Mouse (Mus musculus) midbrain, embryonic 10.5 days (tissue): ENCODE measurements at regions not wholly inside any gene's neighbourhood (a gene's known extent, or its start where the extent isn't known, plus 50 kb on each side); places are given as distances from the start of the nearest gene placed in this dataset.

Experiments
- DNase-seq: peaks from one replicate; pipeline ENCODE4 v3.0.0-alpha.2; 2017; ENCODE audit warnings: low spot score
- H3K27ac ChIP-seq: fragments of 300-500 bp; sonication (generic); replicated peaks from 2 replicates; pipeline ENCODE4 v1.5.1; 2016; ENCODE audit warnings: mild to moderate bottlenecking
- H3K27me3 ChIP-seq: fragments of 300-500 bp; sonication (generic); 2 replicates; pipeline ENCODE4 v1.6.1; 2016; ENCODE audit warnings: low read depth, mild to moderate bottlenecking; ENCODE audit not compliant: poor library complexity, severe bottlenecking
- H3K36me3 ChIP-seq: fragments of 300-500 bp; sonication (generic); 2 replicates; pipeline ENCODE4 v1.6.1; 2016; ENCODE audit warnings: mild to moderate bottlenecking, moderate library complexity
- H3K4me1 ChIP-seq: fragments of 300-500 bp; sonication (generic); 2 replicates; pipeline ENCODE4 v1.6.1; 2016
- H3K4me3 ChIP-seq: fragments of 300-500 bp; sonication (generic); 2 replicates; pipeline ENCODE4 v1.5.1; 2016; ENCODE audit warnings: mild to moderate bottlenecking, moderate library complexity
- H3K9me3 ChIP-seq: fragments of 300-500 bp; sonication (generic); replicated peaks from 2 replicates; pipeline ENCODE4 v1.6.1; 2016; ENCODE audit warnings: mild to moderate bottlenecking
- WGBS: fragments of 180-500 bp; shearing (Covaris S2); methylation state at CpG from one replicate; pipeline ENCODE4 v1.1.7; 2016; 5-methylcytosine and 5-hydroxymethylcytosine counted together

GRCm38 (mm10) chr17:88268216-88268615, 172.3 kb upstream of the Foxn2 start:
- no peaks in the 10 kb centered on the region for H3K4me1 ChIP-seq
- no peak overlapping the region for H3K27ac ChIP-seq
- no peak for DNase-seq
- H3K27me3 ChIP-seq = no peaks in the 10 kb centered on the region
- no peaks in the 10 kb centered on the region for H3K36me3 ChIP-seq
- H3K4me3 ChIP-seq = no peak overlapping the region
- H3K9me3 ChIP-seq = peaks cover 7% of the 10 kb centered on the region; the same call in 1 of the 2 replicates
- 86% methylated on average over 8 of the region's 8 CpGs for WGBS

GRCm38 (mm10) chr17:88268802-88269201, 171.7 kb upstream of the Foxn2 start:
- Histone ChIP-seq H3K36me3 (no peaks in the 10 kb centered on the region), H3K27me3 (no peaks in the 10 kb centered on the region), H3K27ac (no peak overlapping the region), H3K4me1 (no peaks in the 10 kb centered on the region), H3K4me3 (no peak overlapping the region), H3K9me3 (peaks cover 7% of the 10 kb centered on the region; the same call in 1 of the 2 replicates)
- 96% methylated on average over 14 of the region's 14 CpGs for whole genome bisulfite sequencing
- DNase-seq = no peak

- 82% methylated on average over 5 of the region's 5 CpGs for WGBS
- Histone ChIP-seq H3K36me3 (no peaks in the 10 kb centered on the region), H3K27me3 (no peaks in the 10 kb centered on the region), H3K27ac (no peak overlapping the region), H3K9me3 (peaks cover 7% of the 10 kb centered on the region; the same call in 1 of the 2 replicates), H3K4me1 (no peaks in the 10 kb centered on the region), H3K4me3 (no peak overlapping the region)
- no peak for DNase-seq
These were observed 169.6 kb upstream of the Foxn2 start for GRCm38 (mm10) chr17:88270896-88271295.

DNA sequence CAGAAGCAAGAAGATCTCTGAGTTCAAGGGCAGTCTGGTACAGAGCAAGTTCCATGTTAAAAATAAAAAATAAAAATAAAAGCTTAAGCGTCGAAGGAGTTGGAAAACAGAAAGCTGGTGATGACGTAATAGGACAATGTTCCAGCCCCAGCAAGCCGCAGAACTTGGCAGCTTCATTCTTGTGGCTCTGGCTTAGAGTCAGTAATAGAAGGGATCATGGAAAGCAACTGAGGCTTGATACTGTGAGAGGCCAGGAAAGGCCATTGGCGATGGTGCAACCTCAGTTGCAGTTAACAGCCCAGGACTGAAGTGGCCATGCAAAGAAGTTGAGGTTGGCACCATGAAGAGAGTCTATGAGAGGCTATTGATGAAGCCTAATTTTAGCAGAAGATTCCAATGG, 168.3 kb upstream of the Foxn2 start:
- Histone ChIP-seq H3K27ac (no peak overlapping the region), H3K4me3 (no peak overlapping the region), H3K4me1 (no peaks in the 10 kb centered on the region), H3K27me3 (no peaks in the 10 kb centered on the region), H3K9me3 (peaks cover 7% of the 10 kb centered on the region; the same call in 1 of the 2 replicates), H3K36me3 (no peaks in the 10 kb centered on the region)
- DNase-seq = no peak
- 96% methylated on average over 5 of the region's 5 CpGs for WGBS

- 91% methylated on average over 9 of the region's 9 CpGs for WGBS
- DNase-seq = no peak
- Histone ChIP-seq H3K36me3 (no peaks in the 10 kb centered on the region), H3K4me1 (no peaks in the 10 kb centered on the region), H3K27ac (no peak overlapping the region), H3K9me3 (no peaks in the 10 kb centered on the region), H3K27me3 (no peaks in the 10 kb centered on the region), H3K4me3 (no peak overlapping the region)
These were observed 167.0 kb upstream of the Foxn2 start for GRCm38 (mm10) chr17:88273520-88273919.

DNA sequence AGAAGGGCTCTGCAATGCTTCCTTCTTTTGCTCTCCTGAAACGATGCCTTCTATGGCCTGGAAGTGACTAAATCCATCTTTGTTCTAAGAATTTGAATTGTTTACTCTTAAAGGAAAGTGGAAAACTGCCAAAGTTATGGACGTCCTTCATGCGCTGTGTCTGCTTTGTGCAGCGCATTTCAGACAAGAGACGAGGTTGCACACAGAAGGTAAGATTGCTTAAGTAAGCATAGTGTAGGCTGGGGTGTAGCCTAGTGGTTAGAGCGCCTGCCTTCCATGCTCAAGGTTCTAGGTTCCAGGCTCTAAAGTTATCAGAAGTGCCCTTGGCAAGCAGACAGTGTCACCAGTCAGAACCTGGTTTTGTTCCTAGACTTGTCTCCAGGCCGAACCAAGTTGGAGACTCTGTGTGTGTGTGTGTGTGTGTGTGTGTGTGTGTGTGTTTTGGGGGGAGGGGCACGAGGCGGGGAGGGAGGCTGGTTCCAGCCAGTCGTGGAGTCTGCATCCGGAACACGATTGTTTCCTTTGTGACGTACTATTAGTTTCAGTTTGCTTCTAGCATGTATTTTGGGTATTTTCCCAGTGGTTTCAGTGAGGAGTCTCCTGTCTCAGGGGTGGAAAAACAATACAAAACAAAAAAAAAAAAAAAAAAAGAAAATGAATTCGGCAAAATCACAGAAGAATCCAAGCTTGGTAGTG, 166.4 kb upstream of the Foxn2 start:
- no peak for DNase-seq
- Histone ChIP-seq H3K27ac (no peak overlapping the region), H3K36me3 (no peaks in the 10 kb centered on the region), H3K4me1 (no peaks in the 10 kb centered on the region), H3K9me3 (no peaks in the 10 kb centered on the region), H3K4me3 (no peak overlapping the region), H3K27me3 (no peaks in the 10 kb centered on the region)
- 92% methylated on average over 14 of the region's 14 CpGs for WGBS

GRCm38 (mm10) chr17:88274720-88275433, 165.6 kb upstream of the Foxn2 start:
- Histone ChIP-seq H3K27ac (no peak overlapping the region), H3K4me1 (no peaks in the 10 kb centered on the region), H3K4me3 (no peak overlapping the region), H3K36me3 (no peaks in the 10 kb centered on the region), H3K9me3 (no peaks in the 10 kb centered on the region), H3K27me3 (no peaks in the 10 kb centered on the region)
- no peak for DNase-seq
- 76% methylated on average over 6 of the region's 6 CpGs for WGBS

DNA sequence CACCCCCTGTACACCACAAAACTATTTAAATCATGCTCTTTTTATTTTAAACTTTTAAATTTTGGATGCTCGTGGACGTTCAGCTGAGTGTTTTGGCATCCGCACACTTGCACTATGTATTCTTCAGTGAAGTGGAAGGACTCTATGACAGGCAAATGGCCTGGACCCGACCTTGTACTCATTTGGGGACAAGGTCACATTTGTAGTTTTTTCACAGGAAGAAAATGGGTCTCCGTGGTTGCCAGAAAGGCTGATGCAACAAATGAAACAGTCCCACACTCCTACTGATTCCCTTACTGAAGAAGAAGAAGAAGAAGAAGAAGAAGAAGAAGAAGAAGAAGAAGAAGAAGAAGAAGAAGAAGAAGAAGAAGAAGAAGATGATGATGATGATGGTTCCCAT, 160.9 kb upstream of the Foxn2 start:
- 87% methylated on average over 5 of the region's 5 CpGs for WGBS
- no peak for DNase-seq
- Histone ChIP-seq H3K4me3 (no peak overlapping the region), H3K36me3 (no peaks in the 10 kb centered on the region), H3K27ac (no peak overlapping the region), H3K4me1 (no peaks in the 10 kb centered on the region), H3K9me3 (0 out of 2 replicates have a peak, but pooled peaks cover 5% of the 10 kb centered on the region), H3K27me3 (no peaks in the 10 kb centered on the region)

DNA sequence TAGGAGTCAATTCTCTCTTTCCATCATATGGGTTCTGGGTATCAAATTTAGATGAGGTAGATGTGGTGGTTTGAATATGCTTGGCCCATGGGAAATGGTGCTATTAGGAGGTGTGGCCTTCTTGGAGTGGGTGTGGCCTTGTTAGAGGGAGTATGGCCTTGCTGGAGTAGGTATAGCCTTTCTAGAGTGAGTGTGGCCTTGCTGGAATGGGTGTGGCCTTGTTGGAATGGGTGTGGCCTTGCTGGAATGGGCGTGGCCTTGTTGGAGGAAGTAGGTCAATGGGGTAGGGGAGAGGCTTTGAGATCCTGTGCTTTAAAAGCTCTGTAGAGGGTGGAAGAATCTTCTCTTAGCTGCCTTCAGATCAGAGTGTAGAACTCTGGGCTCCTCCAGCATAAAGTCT, 157.8 kb upstream of the Foxn2 start:
- H3K27me3 ChIP-seq = no peaks in the 10 kb centered on the region
- WGBS = 50% methylated on average over 1 of the region's 1 CpGs
- no peak for DNase-seq
- no peaks in the 10 kb centered on the region for H3K36me3 ChIP-seq
- H3K4me1 ChIP-seq = no peaks in the 10 kb centered on the region
- no peak overlapping the region for H3K27ac ChIP-seq
- peaks cover 6% of the 10 kb centered on the region; the same call in 1 of the 2 replicates for H3K9me3 ChIP-seq
- no peak overlapping the region for H3K4me3 ChIP-seq

GRCm38 (mm10) chr17:88284477-88284876, 156.0 kb upstream of the Foxn2 start:
- Histone ChIP-seq H3K36me3 (no peaks in the 10 kb centered on the region), H3K27ac (no peak overlapping the region), H3K4me3 (no peak overlapping the region), H3K27me3 (no peaks in the 10 kb centered on the region), H3K9me3 (peaks cover 20% of the 10 kb centered on the region), H3K4me1 (no peaks in the 10 kb centered on the region)
- DNase-seq = no peak
- 85% methylated on average over 3 of the region's 3 CpGs for WGBS

GRCm38 (mm10) chr17:88287861-88288260, 152.7 kb upstream of the Foxn2 start:
- Histone ChIP-seq H3K36me3 (no peaks in the 10 kb centered on the region), H3K4me3 (no peak overlapping the region), H3K4me1 (no peaks in the 10 kb centered on the region), H3K27me3 (no peaks in the 10 kb centered on the region), H3K27ac (no peak overlapping the region), H3K9me3 (peaks cover 17% of the 10 kb centered on the region)
- no peak for DNase-seq
- 74% methylated on average over 1 of the region's 1 CpGs for WGBS

GRCm38 (mm10) chr17:88297520-88297919, 143.0 kb upstream of the Foxn2 start:
- no peak for DNase-seq
- Histone ChIP-seq H3K9me3 (no peaks in the 10 kb centered on the region), H3K27me3 (no peaks in the 10 kb centered on the region), H3K4me1 (no peaks in the 10 kb centered on the region), H3K27ac (no peak overlapping the region), H3K4me3 (no peak overlapping the region), H3K36me3 (no peaks in the 10 kb centered on the region)
- 71% methylated on average over 4 of the region's 4 CpGs for WGBS

- DNase-seq = no peak
- WGBS = 68% methylated on average over 2 of the region's 2 CpGs
- peaks cover 8% of the 10 kb centered on the region; the same call in 1 of the 2 replicates for H3K9me3 ChIP-seq
- H3K27me3 ChIP-seq = no peaks in the 10 kb centered on the region
- no peak overlapping the region for H3K4me3 ChIP-seq
- no peaks in the 10 kb centered on the region for H3K36me3 ChIP-seq
- H3K27ac ChIP-seq = no peak overlapping the region
- no peaks in the 10 kb centered on the region for H3K4me1 ChIP-seq
These were observed 136.5 kb upstream of the Foxn2 start for GRCm38 (mm10) chr17:88303991-88304390.
